Mouse (Mus musculus): ENCODE data around the gene Mapkap1.

Mapkap1 gene

DNA sequence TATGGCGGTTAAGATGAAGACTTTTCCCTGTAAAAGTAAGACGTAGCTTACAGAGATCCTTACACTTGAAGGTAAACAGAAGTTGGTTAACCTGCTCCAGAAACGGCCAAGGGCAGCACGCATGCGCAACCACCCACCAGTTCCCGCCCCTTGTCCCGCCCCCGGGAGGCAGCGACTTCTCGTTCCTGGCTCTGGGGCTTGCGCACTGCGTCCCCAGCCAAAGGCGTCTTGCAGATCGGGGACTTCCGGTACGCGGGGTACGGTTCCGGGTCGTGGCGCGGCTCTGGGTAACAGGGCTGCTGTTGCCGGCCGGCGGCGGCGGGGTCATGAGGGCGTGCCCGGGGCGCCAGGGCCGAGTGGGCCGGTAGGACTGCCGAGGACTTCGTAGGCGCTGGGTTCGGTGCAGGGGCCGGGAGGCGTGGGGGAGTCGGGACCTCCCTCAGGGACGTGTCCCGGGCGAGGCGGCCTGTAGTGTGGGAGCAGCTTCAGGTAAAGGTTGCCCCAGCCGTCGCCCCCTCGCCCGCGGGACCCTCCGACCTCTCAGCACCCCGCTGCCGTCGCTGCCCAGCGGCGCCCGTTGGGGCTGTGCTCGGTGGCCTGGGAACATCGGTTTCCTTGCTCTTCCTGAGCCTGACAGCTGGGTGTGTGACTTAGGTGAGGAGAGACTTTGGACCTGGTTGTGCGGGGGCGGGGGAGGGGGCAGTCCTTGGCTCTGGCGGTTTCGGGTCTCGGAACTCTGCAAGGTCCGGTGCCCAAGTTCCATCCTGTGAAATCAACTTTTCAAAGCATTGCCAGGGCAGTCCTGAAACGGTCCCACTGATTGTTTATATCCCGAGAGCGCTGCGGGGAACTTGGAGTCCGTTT, at the start of gene Mapkap1:
Gene Mapkap1, plus strand, starts transcription at position 171 of the 864 bp plus-strand sequence.
- peak; percentile 99 for DNase-seq

- DNase-seq: no peak
Measured at GRCm38 (mm10) chr2:34363678-34364077, 42.9 kb upstream of the Mapkap1 start.

- no peak for DNase-seq
Measured at GRCm38 (mm10) chr2:34367024-34367423, 39.5 kb upstream of the Mapkap1 start.

DNA sequence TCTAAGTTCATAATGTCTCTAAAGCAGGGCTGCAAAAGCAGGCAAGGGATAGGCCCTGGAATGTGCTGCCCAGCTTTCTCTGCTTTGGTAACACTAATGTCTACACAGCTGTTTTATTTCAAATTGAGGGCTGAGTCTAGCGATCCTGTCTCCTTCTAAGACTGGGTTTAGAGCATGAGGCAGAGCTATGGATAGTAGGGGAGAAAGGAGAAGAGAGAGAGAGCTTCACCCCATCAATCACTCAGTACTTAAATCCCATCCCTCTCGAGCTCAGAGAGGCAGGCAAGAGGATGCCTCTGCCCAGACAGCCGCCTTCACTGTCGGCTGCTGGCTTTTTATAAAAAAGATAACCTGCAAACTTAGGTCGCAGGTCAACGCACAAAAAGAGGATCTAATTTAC, 38.2 kb upstream of the Mapkap1 start:
- no peak for DNase-seq

GRCm38 (mm10) chr2:34370349-34370724, 36.2 kb upstream of the Mapkap1 start:
- DNase-seq: no peak

GRCm38 (mm10) chr2:34370725-34371440, 35.7 kb upstream of the Mapkap1 start:
- peak; percentile 57 for DNase-seq

GRCm38 (mm10) chr2:34371441-34372304, 34.9 kb upstream of the Mapkap1 start:
- DNase-seq: peak; percentile 75

GRCm38 (mm10) chr2:34372305-34373301, 34.0 kb upstream of the Mapkap1 start, which contains the start of gene Pbx3:
Gene Pbx3 (minus strand): TSS chr2:34373142.
- DNase-seq: peak; percentile 98

DNA sequence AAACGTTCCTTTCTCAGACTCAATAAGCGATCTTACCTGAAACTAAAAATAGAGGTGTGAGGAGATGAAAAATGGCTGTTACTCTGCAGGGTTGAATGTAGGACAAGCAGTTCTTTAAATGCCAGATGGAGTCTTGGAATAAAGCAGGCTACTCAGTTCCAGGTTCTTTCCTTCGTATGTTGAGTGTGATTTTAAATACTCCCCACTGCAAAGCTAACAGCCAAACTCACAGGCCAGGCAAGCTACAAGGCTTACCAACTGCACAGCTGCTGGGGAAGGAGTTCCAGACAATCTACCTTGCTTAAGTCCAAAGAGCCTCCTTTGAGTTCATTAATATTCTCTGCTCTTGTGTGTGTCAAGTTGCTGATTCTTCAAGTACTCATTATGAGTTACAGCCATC, 32.7 kb upstream of the Mapkap1 start:
- DNase-seq: no peak

GRCm38 (mm10) chr2:34374349-34374748, 32.2 kb upstream of the Mapkap1 start:
- no peak for DNase-seq

- no peak for DNase-seq
Measured at GRCm38 (mm10) chr2:34378930-34379329, 27.6 kb upstream of the Mapkap1 start.

GRCm38 (mm10) chr2:34399535-34399934, 7.0 kb upstream of the Mapkap1 start:
- DNase-seq: no peak

DNA sequence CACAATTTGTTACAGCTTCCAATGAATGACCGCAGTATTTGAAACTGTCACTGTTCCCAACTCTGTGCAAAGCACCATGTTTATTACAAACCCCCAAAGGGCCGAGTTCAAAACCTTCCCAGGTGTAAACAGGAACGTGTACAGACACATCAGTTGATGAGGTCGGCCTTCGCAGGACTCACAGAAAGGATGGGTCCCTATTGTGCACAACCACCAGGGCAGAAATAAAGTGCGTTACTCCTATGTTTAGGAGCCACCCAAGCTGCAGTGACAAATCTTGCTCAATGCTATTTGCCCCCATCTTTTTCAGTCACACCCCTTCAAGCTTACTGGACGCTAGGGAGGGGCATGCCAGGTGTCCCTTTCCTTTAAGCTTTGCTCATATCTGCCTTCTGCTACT, 1.0 kb downstream of the Mapkap1 start:
- no peak for DNase-seq

DNA sequence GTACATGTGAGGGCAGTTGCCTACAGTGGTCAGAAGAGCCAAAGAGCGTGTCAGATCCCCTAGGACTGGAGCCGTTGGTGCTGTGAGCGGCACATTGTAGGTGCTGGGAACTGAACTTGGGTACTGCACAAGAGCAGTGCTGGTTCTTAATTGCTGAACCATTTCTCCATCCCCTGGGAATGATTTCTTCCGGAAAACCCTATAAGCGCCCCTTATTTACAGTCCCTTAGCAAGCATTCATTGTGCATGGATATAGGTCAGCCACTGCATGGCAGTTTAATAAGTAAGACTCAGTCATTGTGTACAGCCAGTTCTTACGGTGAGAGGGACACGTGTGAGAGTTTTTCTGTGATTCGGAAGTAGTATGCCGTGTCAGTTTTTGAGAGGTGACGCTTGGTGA, 1.8 kb downstream of the Mapkap1 start:
- no peak for DNase-seq

GRCm38 (mm10) chr2:34409741-34410340, 3.3 kb downstream of the Mapkap1 start:
- no peak for DNase-seq

DNA sequence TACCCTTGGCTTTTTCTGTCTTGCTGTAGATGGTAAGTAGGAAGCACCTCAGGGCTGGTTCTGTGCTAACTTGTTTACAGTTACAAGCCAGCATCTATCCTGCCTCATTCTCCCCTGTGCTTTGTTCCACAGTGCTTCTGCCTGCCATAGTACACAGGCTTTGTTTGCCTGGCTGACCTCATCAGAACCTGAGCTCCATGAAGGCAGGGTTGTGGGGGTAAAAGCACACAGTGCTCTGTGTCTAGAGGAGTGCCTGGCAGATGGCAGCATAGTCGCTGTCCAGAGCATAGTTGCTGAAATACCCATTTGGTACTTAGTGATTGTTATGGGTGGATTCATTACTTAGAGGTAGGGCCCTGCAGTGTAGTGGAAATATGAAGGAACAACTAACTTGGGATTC, 13.7 kb downstream of the Mapkap1 start:
- DNase-seq: peak; percentile 15

DNA sequence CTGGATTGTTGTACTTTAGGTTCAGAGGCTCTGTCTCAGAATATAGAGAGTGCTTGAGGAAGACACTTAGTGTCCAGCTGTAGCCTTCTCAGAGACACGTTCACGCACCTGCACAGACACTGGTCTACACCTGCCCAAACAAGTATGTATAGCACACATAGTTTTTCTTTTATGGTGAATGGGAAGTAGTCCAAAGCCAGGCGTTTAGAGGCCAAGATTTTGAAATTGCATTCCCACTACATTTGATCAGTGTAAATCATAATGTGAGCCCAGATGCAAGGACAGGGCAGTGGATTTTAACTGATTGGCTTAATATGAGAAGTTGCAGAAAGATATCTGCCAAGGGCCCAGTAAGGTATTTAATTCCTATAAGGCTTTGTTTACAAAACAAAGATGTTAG, 17.6 kb downstream of the Mapkap1 start:
- no peak for DNase-seq

DNA sequence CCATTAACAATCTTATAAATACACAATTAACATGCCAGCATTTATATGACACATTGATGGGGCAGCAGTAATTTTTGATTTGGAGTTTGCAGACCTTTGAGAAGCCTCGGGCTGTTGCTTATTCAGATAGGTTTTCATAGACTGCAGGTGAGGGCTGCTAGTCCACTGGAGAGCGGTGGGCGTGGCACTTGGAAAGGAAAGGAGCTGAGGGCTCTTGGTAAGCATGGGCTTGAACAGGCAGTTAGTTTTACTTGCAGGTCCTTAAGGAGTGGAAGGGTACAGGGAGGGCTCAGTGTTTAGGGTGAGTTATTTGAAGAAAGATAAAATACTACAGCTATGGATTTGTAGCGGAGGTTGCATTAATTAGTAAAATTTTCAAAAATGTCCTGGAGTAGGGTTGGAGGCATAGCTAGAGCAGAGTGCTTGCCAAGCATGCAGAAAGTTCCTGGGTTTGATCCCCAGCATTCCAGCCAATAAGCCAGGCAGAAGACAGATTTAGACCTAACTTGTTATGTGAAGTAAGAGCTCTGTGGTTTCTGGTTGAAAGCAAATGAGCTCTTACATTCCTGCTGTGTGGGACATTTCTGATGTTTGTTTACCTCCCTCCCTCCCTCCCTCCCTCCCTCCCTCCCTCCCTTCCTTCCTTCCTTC, 19.1 kb downstream of the Mapkap1 start:
- DNase-seq: peak; percentile 34

DNA sequence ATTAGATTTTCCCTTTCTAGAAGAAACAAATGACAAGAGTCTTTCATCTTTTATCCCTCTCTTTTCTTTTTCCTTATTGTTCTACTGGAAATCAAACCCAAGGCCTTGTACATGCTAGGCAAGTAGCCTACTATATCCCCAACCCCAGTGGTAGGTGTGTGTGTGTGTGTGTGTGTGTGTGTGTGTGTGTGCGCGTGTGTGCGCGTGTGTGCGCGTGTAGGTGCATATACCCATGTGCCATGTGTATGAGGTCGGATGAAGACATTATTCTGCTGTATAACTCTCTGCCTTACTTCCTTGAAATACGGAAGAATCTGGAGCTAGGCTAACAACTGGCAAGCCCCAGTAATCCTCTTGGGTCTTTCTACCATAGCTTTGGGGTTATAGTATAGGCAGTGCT, 24.1 kb downstream of the Mapkap1 start:
- no peak for DNase-seq

DNA sequence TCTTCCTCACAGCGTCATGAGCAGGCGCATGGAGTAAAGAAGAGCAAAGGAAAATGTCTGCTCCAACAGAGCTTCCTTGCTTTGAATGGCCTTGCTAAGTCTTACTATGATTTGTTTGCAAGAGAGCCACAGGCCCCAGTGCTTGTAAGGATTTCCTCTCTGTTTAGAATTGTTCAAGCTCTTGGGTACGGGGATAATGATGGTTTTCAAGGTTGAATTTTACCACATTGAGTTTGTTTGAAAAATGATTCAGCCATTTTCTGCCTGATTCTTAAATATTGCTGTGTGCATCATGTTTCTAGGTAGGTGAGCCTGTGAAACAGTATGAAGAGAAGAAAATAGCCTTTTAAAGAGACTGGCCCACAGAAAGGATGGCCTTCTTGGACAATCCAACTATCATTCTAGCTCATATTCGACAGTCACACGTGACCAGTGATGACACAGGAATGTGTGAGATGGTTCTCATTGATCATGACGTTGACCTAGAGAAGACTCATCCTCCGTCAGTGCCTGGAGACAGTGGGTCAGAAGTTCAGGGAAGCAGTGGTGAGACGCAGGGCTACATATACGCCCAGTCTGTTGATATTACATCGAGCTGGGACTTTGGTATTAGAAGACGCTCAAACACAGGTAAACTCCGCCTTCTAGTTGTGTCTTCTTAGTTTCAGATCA, 25.3 kb downstream of the Mapkap1 start:
- no peak for DNase-seq

Data from kidney, postnatal 10 days (tissue).